Mouse (Mus musculus): Measurements from ENCODE around the gene Zfp787.

Zfp787 gene

DNA sequence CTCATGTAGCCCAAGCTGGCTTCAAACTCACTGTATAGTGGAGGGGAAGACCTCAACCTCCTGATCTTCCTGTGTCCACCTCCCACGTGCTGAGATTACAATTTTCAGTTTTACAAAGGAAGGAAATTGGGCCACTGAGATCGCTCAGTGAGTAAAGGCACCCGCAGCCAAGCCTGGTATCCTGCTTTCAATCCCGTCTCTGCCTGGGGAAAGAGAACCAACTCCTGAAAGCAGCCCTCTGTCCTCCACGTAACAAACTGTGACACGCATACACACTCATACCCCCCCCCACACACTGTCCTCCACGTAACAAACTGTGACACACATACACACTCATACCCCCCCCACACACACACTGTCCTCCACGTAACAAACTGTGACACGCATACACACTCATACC lies 14.6 kb upstream of the Zfp787 start:
- in situ Hi-C loops (cut with MboI; ENCODE audit: unreplicated experiment in 2 of 2), result loop anchor here (10.0 to 25.0 kb wide), 2 partner anchors 1117 to 1376 kb away; partner anchors contain the start of genes Gm45844 (in 1 of the 2) and Rpl28 (in 1 of the 2)

DNA sequence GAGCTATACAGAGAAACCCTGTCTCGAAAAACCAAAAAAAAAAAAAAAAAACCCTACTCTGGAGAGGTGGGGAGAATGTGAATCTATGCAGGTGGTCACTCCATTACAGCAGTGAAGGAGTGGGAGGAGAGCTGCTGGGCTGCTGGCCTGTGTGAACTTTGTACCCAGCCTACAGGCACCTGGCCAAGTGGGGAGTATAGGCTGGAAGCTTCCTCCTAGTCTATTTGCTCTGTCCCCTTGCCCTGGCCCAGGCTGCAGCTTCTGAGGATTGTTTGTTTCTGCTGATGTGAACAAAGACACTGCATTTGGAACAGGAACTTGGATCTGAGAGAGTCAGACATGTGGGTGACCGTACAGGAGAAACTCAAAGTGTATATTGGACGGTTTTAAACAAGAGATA lies 13.6 kb upstream of the Zfp787 start:
- in situ Hi-C loops (cut with MboI; ENCODE audit: unreplicated experiment in 2 of 2), result loop anchor here in 1 of 2 experiments (25.0 kb wide), 1 partner anchor 1118 kb away; the partner anchor contains the start of gene Gm45844

DNA sequence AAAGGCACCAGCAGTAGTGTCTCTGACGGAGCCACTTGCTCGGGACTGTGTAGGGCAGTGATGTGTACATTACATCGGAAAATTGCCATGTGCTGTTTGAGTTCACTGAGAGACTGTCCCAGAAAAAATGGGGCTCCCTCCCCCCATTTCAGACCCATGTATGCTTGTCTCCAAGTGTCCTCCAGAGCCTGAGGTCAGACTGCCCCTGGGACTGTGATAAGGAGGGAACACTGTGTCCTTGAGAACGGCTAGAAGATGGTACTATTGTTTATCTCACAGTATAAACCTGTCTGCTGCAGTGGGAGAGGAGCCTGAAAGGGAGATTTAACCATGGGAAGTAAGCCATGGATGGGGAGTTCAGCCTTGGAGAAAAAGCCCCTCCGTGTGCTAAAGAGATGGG lies 8.9 kb upstream of the Zfp787 start:
- in situ Hi-C loops (cut with MboI; ENCODE audit: unreplicated experiment in 2 of 2), result loop anchor here in 1 of 2 experiments (25.0 kb wide), 1 partner anchor 1123 kb away; the partner anchor contains the start of gene Gm45844

DNA sequence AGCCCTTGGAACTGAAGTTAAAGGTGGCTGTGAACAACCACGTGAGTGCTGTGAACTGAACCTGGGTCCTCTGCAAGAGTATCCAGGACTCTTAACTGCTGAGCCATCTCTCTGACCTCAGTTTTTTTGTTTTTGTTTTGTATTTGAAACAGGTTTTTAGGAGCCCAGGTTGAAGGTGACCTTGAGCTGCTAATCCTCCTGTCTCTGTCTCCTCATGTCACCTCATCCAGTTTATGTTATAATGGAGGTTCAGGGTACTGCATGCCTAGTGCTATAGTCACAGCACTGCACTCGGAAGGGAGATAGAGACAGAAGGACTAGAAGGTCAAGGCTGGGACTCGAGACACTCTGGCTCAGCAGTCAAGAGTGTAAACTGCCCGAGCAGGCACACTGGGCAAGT lies 6.4 kb upstream of the Zfp787 start:
- in situ Hi-C loops (cut with MboI; ENCODE audit: unreplicated experiment in 2 of 2), result loop anchor here in 1 of 2 experiments (25.0 kb wide), 1 partner anchor 1125 kb away; the partner anchor contains the start of gene Gm45844

DNA sequence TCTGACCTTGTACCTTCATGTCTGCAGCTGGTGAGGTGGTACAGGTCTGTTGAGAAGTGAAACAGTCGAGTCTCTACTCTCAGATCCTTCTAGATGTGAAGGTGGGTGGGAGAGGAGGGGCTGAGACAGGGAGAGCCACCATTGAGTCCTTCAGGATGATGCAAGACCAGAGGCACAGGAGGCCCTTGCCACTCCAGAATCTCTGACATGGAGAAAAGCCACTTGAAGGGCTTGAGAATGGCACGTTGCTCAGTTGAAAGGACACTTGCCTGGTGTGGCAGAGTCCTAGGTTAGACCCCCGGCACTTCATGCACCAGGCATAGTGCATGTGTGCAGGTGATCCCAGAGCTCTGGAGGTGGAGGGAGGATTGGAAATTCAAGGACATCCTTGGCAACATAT lies 5.7 kb upstream of the Zfp787 start:
- in situ Hi-C loops (cut with MboI; ENCODE audit: unreplicated experiment in 2 of 2), result loop anchor here in 1 of 2 experiments (25.0 kb wide), 1 partner anchor 1126 kb away; the partner anchor contains the start of gene Gm45844

DNA sequence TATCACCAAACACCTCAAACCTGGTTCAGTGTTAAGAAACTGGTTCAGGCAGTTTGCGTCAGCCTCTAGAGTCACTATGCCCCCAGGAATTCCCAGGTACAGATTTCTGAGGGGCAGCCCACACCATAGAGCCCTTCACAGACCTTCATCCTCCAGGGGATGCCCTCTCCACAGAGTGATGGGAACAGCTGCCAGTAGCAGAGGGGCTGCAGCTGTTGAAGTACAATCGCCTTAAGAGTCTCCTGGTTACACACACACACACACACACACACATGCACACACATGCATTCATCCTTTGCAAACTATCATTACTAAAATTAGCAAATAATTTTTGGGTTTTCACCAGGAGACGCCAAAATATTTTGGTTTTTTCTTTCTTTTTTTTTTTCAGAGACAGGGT lies 3.8 kb upstream of the Zfp787 start:
- in situ Hi-C loops (cut with MboI; ENCODE audit: unreplicated experiment in 2 of 2), result loop anchor here (10.0 to 25.0 kb wide), 6 partner anchors 125 to 1145 kb away; partner anchors contain the start of genes Zfp667 (in 2 of the 2), 4632433K11Rik (in 1 of the 2), Fiz1 (in 1 of the 2) and Gm44973 (in 1 of the 2)

DNA sequence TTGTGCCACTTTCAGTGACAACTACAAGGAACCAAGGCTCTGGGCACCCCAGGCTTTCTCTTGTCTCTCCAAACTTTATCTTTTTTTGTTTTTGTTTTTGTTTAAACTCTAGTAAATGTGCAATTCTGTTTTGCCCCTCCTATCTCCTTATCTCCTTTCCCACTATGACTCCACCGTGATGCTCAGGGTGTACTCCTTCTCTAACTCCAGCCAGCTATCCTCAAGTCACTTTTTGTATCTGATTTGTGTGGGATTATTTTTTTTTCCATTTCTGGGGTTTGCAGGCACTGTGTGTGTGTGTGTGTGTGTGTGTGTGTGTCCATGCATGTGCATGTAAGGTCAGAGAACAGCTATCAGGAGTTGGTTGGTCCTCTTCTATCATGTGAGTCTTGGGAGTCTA lies 1.7 kb upstream of the Zfp787 start:
- in situ Hi-C loops (cut with MboI; ENCODE audit: unreplicated experiment in 2 of 2), result loop anchor here (10.0 to 25.0 kb wide), 6 partner anchors 127 to 1143 kb away; partner anchors contain the start of genes Zfp667 (in 2 of the 2), 4632433K11Rik (in 1 of the 2), Fiz1 (in 1 of the 2) and Gm44973 (in 1 of the 2)

DNA sequence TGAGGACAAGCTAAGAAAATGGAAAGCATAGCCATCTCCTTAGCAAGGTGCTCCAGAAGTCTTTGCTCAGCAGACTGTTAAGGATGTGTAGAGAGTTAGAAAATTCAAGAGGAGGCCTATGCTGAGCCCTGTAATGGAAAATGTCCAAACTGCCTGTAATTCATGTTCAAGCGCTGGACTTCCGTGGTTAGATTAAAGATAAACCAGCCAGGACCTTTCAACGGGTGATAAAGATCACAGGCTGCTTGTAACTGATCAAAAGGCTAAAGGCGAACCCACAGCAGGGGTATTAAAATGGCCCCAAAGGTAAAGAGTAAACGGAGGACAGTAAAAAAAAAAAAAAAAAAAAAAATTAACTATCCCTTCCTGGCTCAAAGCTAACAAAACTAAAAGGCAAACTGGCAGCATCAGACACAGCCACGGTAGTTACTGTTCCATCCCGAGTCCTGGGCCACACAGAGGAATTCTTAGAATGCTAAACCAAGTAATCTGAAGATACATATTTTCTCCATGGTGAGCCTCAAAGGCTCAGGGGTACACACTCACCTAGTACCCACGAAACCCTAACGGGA lies 1.2 kb upstream of the Zfp787 start:
- in situ Hi-C loops (cut with MboI; ENCODE audit: unreplicated experiment in 2 of 2), result loop anchor here (10.0 to 25.0 kb wide), 6 partner anchors 128 to 1142 kb away; partner anchors contain the start of genes Zfp667 (in 2 of the 2), 4632433K11Rik (in 1 of the 2), Fiz1 (in 1 of the 2) and Gm44973 (in 1 of the 2)

DNA sequence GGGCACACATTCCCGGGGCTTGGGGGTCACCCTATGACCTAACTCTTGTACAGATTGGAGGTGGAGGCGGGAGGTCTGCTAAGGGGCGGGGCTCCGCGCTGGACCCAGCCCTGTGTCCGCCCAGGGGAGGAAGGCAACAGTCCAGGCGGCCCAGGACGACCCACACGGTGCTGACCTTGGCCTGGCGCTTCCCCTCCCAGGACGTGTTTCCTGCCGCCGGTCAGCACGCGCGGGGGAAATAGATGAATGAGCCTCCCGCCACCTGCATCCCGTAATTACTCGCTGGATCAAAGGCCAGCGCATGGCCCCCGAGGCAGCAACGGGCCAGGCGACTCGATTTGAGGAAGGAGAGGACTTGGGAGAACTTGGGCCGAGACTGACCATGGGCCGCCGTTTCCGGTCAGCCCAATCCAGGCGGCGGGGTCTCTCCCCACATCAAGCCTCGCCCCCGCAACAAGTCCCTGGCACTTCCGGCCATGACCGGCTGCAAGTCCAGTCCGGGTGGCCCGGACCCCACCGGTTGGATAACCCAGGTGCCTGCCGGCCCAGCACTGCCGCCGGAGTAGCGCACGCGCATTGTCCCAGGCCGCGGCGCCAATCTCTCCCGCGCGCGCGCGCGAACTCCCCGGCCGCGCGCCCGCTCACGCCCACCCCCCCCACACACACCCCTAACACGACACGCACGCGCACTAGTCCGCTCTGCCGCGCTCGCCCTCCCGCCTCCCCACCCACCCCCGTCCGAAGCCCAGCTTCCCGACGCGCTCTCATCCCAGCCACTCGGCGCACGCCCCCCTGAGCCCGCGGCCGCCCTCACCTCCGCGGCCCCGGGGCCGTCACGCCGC lies 545 bp downstream of the Zfp787 start:
- in situ Hi-C loops (cut with MboI; ENCODE audit: unreplicated experiment in 2 of 2), result loop anchor here (10.0 to 25.0 kb wide), 6 partner anchors 130 to 1140 kb away; partner anchors contain the start of genes Zfp667 (in 2 of the 2), 4632433K11Rik (in 1 of the 2), Fiz1 (in 1 of the 2) and Gm44973 (in 1 of the 2)

DNA sequence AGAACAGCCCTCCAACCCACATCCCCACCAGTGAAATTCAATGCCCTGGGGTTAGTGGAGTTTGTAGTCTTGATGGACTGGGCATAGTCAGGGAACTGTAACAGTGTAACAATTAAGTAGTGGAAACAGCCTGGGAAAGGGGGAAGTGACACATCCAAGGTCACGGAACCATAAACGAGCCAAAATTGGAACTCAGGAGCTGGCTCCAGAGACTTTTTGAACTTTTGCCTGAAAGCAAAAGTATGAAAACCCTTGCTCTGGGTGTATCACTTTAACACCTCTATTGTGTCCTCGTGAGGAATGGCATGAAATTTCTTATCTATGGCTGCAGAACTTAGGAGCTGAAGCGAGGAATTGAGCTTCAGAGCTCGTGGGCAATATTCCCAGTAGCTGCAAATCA lies 1.6 kb downstream of the Zfp787 start:
- in situ Hi-C loops (cut with MboI; ENCODE audit: unreplicated experiment in 2 of 2), result loop anchor here (10.0 to 25.0 kb wide), 6 partner anchors 131 to 1141 kb away; partner anchors contain the start of genes Zfp667 (in 2 of the 2), 4632433K11Rik (in 1 of the 2), Fiz1 (in 1 of the 2) and Gm44973 (in 1 of the 2)

DNA sequence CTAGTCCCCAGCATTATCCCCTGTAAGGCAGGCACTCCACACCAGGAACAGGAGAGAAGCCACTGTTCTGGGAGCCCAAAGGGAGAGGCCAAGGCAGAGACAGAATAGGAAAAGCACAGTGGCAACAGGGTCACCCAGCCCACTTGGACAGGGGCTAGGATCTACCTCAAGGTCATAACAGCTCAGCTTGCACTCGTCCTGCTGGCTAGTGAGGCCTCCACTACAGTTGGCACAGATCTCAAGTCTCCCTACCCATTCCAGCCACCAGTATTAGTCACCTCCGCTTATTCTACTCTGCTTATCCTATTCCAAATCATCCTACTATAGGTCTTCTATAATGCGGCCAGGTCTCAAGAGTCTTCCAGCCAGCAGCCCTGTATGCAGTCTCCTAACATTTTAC lies 2.7 kb downstream of the Zfp787 start:
- in situ Hi-C loops (cut with MboI; ENCODE audit: unreplicated experiment in 2 of 2), result loop anchor here (10.0 to 25.0 kb wide), 6 partner anchors 132 to 1142 kb away; partner anchors contain the start of genes Zfp667 (in 2 of the 2), 4632433K11Rik (in 1 of the 2), Fiz1 (in 1 of the 2) and Gm44973 (in 1 of the 2)

DNA sequence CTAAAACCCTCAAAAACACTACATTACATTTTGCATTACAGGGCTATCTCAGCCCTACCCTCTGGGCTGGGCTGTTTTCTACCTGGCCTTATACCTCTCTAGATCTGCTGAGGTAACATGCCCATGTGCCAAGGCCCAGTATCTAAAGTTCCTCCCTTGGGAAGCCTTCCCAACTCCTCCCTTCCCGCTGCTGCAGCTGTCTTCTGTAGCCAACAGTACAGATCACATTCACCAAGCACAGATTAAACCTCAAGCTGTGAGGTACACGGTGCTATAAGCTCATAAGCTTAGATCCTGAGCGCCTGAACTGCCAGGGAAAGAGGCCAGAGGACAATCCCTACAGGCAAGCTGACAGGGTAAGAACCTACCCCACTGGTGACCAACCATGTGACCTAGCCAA lies 3.8 kb downstream of the Zfp787 start:
- in situ Hi-C loops (cut with MboI; ENCODE audit: unreplicated experiment in 2 of 2), result loop anchor here (10.0 to 25.0 kb wide), 6 partner anchors 133 to 1143 kb away; partner anchors contain the start of genes Zfp667 (in 2 of the 2), 4632433K11Rik (in 1 of the 2), Fiz1 (in 1 of the 2) and Gm44973 (in 1 of the 2)

DNA sequence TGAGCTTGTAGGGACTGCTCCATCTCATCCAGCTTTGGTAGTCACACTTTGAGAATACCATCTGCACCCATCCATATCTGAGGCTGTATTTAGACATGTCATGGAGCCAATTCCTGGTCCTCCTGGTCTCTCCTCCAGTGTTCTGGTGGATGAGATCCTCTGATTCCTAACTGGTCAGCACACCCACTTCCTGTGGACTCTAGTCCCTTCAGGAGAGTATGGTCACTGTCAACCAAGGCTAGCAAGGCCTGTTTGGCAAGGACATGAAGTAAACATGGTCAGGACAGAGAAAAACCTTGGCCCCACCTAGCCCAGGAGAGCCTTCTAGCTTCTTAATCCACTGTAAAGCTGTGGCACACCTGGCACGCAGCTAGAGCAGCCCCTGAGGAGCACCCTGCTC lies 4.5 kb downstream of the Zfp787 start:
- in situ Hi-C loops (cut with MboI; ENCODE audit: unreplicated experiment in 2 of 2), result loop anchor here (10.0 to 25.0 kb wide), 6 partner anchors 134 to 1144 kb away; partner anchors contain the start of genes Zfp667 (in 2 of the 2), 4632433K11Rik (in 1 of the 2), Fiz1 (in 1 of the 2) and Gm44973 (in 1 of the 2)

DNA sequence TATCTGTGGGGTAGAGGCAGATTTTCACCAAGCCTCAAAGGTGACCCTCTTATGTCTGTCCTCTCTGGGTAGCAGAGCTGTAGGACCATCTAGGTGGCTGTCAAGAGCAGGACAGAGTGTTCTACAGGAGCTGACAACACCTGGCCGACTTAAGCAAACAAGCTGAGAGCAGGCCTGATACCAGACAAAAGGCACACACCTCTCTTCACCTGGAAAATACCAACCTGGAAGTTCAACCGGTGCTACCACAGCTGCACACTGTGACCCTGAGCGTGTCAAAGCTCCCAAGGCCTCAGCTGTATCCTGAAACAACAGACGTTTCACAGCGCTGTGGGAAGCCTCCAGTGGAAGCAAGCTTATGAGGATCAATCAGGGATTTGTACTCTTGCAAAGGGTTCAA lies 8.1 kb downstream of the Zfp787 start:
- in situ Hi-C loops (cut with MboI; ENCODE audit: unreplicated experiment in 2 of 2), result no loop called here

DNA sequence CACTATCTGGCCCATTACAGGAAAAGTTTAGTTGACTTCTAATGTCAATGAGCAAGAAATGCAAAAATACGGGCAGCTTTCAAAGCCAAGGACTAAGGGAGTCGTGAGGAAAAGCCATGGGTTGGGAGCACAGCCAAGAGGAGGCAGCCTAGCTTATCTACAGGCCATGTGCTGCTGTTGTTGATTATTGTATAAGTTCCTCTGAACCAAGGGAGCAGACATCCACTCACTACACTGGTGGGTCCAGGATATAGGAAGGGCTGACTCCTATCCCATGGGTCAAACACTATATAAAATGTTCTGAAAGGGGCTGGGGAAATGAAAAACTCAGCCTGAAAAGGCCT lies 8.8 kb downstream of the Zfp787 start:
- in situ Hi-C loops (cut with MboI; ENCODE audit: unreplicated experiment in 2 of 2), result no loop called here

DNA sequence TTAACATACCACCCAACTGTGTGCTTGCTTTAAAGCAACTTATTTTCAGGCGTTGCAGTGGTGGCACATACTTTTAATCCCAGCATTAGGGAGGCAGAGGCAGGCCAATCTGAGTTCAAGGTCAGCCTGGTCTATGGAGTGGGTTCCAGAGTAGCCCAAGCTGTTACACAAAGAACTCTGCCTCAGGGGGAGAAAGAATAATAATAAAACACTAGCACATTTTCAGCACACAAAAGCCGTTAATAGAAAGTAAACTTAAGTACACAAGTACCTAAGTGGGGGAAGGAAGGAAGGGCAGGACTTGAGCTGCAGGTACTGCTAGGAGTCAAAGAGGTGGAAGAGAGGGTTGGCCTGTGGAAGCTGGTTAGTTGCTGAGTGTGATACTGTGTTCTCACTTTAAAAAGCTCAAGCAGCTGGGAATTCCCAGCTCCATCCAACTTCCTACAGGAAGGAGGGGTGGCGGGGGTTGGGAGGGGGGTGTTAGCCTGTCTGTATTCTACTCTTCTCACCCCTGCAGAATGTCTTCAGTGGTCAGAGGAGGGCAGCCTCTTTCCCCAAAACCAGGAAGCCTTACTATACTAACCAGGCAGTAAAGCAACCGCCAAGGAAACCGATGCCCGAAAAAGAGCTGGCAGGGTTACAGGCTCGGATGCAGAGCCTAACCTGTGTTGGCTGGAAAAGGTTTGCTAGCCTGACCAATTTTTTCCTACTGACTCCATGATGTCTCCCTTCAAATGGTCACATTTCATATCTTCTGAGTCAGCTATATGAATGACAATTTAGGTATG lies 9.4 kb downstream of the Zfp787 start:
- in situ Hi-C loops (cut with MboI; ENCODE audit: unreplicated experiment in 2 of 2), result no loop called here

DNA sequence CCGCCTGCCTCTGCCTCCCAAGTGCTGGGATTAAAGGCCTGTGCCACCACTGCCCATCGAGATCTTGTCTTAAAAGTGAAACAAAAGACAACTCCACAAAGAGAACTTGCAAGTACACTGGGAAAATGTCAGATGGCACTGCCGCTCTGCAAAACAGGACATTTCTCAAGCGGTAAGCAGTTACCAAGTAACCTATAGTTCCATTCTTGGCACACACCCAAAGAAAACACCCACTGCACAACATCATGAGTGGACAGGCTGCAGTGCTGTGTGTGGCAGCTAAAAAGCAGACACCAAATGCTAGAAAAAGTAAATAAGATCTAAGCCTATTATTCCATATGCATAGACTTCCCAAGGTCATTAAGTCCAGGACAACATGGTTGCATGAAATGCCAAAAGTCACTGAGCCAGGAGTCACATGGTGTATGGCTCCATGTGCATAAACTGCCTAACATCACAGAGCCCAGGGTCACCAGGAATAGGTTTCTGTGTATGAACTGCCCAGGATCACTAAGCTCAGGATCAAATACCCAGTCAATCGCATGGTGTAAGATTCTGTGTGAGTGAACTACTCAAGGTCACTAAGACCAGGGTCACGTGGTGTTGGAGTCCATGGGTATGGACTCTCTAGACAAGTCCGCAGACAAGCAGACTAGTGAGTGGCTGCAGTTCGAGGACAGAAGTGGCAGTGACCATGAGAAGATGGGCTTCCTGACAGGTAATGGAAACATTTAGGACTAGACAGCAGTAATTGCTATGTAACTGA lies 10.2 kb downstream of the Zfp787 start:
- in situ Hi-C loops (cut with MboI; ENCODE audit: unreplicated experiment in 2 of 2), result no loop called here

DNA sequence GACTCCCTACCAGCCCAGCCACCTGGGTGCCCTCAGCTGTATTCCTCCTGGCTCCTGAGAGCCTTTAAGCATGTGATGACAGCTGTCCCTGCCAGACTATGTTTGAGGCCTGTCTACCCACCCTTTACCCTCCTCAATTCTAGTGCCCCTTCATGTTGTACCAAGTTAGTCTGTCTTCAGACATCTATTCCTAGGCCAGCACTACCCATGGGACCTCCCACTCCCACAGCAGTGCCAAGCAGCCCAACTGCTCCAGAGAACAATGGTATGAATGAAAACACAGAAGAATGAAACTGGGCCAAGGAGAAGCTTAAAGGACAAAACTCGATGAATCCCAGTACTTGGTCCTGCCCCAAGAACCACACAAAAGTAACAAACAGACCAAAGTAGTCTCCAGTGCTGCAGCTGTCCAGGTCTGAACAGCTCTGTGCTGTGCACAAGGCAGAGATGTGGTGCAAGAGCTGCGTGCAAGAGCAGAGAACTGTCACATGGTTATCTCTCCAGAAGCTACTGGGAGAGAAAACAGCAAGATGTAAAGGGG lies 11.7 kb downstream of the Zfp787 start:
- in situ Hi-C loops (cut with MboI; ENCODE audit: unreplicated experiment in 2 of 2), result no loop called here
